Mouse (Mus musculus) activated CD4-positive, CD25-positive, alpha-beta regulatory T cell, adult 4 months (primary cell): ENCODE measurements around the gene Slc44a3. TPM values are rescaled to one million over a fixed set of nuclear protein-coding genes. Genes with fewer than 3 reads are reported as not detected.
A peak's percentile ranks its signal among the peaks of the same experiment; 100 is the strongest.

Source experiments
- ATAC-seq: one replicate; pipeline ENCODE4 v1.8.0; 2017
- polyA plus RNA-seq, 2 experiments: library from polyadenylated mRNA; unstranded; fragments of 100-300 nt; shearing (Covaris generic); gene quantifications; one replicate each; pipeline ENCODE4 v1.2.1; 2017

Gene Slc44a3
- polyA plus RNA-seq, result not detected

- ATAC-seq, result no peak
These were observed at the start of gene Slc44a3 for GRCm38 (mm10) chr3:121532176-121532575. Gene Slc44a3, minus strand, starts transcription at chr3:121532404.

- no peak for ATAC-seq
These were observed 47.8 kb upstream of the Slc44a3 start for GRCm38 (mm10) chr3:121579880-121580549.

GRCm38 (mm10) chr3:121579402-121579801 lies 47.2 kb upstream of the Slc44a3 start:
- ATAC-seq, result no peak

- ATAC-seq, result no peak
These were observed 46.5 kb upstream of the Slc44a3 start for GRCm38 (mm10) chr3:121578706-121579105.

GRCm38 (mm10) chr3:121577641-121578040 lies 45.4 kb upstream of the Slc44a3 start:
- no peak for ATAC-seq

- no peak for ATAC-seq
These were observed 44.9 kb upstream of the Slc44a3 start for GRCm38 (mm10) chr3:121577032-121577591.

GRCm38 (mm10) chr3:121576367-121576766 lies 44.2 kb upstream of the Slc44a3 start:
- no peak for ATAC-seq

GRCm38 (mm10) chr3:121574386-121574785 lies 42.2 kb upstream of the Slc44a3 start:
- ATAC-seq, result no peak

- ATAC-seq, result no peak
These were observed 41.7 kb upstream of the Slc44a3 start for GRCm38 (mm10) chr3:121573858-121574257.

GRCm38 (mm10) chr3:121571491-121571890 lies 39.3 kb upstream of the Slc44a3 start:
- no peak for ATAC-seq

- peak; percentile 28 for ATAC-seq
These were observed 38.4 kb upstream of the Slc44a3 start for GRCm38 (mm10) chr3:121570623-121571022.

GRCm38 (mm10) chr3:121569767-121570166 lies 37.6 kb upstream of the Slc44a3 start:
- no peak for ATAC-seq

- ATAC-seq, result no peak
These were observed 36.8 kb upstream of the Slc44a3 start for GRCm38 (mm10) chr3:121569004-121569403.

GRCm38 (mm10) chr3:121567904-121568303 lies 35.7 kb upstream of the Slc44a3 start:
- no peak for ATAC-seq

GRCm38 (mm10) chr3:121567337-121567900 lies 35.2 kb upstream of the Slc44a3 start:
- no peak for ATAC-seq

GRCm38 (mm10) chr3:121566901-121567300 lies 34.7 kb upstream of the Slc44a3 start:
- ATAC-seq, result no peak

GRCm38 (mm10) chr3:121561803-121562202 lies 29.6 kb upstream of the Slc44a3 start:
- no peak for ATAC-seq

- no peak for ATAC-seq
These were observed 28.1 kb upstream of the Slc44a3 start for GRCm38 (mm10) chr3:121560115-121560865.

GRCm38 (mm10) chr3:121559406-121560114 lies 27.4 kb upstream of the Slc44a3 start:
- ATAC-seq, result no peak

- no peak for ATAC-seq
These were observed 26.7 kb upstream of the Slc44a3 start for GRCm38 (mm10) chr3:121558861-121559260.

GRCm38 (mm10) chr3:121556304-121556703 lies 24.1 kb upstream of the Slc44a3 start:
- no peak for ATAC-seq

GRCm38 (mm10) chr3:121553294-121553693 lies 21.1 kb upstream of the Slc44a3 start:
- no peak for ATAC-seq

GRCm38 (mm10) chr3:121552723-121553122 lies 20.5 kb upstream of the Slc44a3 start:
- no peak for ATAC-seq
